Mouse (Mus musculus) adrenal gland, postnatal 10 days (tissue): ENCODE measurements around the gene Tmod2. TPM values are rescaled to one million over a fixed set of nuclear protein-coding genes. Genes with fewer than 3 reads are reported as not detected.

Experiments used
- DNase-seq: peaks from one replicate; pipeline ENCODE4 v3.0.0; 2021; ENCODE audit warnings: mixed read lengths
- total RNA-seq, 2 experiments: library from RNA; stranded (reverse); gene quantifications; 2 replicates each; pipeline ENCODE4 v1.2.3; 2021

The Tmod2 gene
- total RNA-seq, 2 experiments from 2014 or later, result 17.9 to 25.6 TPM

GRCm38 (mm10) chr9:75600166-75600934 is 10.8 kb downstream of the Tmod2 start:
- DNase-seq, result peak; percentile 18

GRCm38 (mm10) chr9:75599191-75599841 is 11.8 kb downstream of the Tmod2 start:
- peak; percentile 13 for DNase-seq

DNA sequence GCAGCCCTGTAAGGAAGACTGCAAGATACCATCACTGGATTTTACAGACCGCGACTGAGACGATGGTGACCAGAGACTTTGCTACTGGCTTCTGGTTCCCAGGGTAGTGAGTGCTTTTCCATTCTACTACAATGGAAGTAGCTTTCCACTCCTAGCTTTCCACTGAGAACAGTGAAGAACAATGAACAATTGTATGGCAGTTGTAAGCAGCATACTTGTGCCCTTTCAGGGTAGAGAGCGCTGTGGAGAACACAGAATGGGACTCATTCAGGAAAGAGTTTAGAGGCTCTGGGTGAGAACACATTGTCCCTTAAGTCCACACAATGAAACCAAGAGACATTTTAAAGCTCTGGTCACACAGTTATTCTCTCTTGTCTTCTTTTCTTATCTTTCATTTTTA is 13.5 kb downstream of the Tmod2 start:
- DNase-seq, result no peak

DNA sequence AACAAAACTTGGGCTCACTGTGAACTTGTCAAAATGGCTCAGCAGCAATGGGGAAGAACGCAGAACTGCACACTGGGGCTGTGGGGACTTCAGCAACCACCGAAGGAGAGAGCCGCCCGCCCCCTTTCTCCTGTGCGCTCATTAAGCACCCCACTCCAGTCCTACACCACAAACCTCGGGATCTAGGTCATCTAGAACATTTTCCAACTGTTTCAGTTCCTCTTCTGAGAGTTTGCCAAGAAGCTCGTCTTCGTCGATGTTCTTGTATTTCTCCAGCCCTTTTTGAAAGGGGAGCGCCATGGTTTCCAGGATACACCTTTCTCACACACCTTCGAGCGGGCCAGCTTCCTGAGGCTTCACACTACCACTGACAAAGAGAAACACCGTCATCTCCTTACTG is 14.1 kb downstream of the Tmod2 start:
- no peak for DNase-seq

GRCm38 (mm10) chr9:75593481-75593880 is 17.6 kb downstream of the Tmod2 start:
- DNase-seq, result no peak

DNA sequence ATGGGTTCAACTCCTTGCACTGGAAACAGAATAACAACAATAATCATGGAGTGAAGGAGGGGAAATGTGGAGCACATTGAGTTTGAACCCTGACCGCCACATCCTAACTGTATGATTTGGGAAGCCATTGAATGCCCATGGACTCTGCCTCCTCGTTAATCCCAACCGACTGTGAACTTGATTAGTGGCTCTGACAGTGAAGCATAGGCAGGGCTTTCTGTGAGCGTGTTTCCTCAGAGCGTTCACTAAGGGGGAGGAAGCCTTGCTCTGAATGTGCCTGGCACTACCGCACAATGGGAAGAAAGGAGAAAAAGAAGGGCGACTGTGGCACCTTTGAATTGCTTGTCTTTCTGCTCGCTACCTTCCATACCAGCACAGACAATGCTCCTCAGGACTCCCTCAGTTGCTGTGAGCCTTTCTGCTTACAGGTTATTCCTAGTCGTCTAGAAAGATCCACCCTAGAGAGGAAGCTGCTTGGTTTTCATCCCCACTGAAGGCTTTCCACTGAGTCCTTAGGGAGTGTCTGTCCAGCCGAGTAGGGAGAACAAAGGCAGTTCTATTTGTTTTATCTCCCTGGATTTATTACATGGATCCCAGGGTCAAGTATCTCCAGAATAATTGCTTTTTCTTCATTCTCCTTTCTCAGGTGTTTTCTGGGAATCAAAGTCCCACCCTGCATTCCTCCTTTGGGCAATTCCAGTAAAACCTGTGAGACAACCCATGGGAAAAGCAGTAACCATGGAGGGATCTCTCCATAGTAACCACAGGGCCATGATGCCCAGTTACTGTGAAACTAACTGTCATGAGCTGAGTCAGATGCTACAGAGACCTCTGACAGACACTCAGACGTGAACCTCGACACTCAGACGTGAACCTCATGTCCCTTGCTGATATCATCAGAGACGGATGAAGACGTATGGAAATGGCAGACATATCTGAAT is 21.0 kb downstream of the Tmod2 start:
- DNase-seq, result no peak

- peak; percentile 24 for DNase-seq
Observed at GRCm38 (mm10) chr9:75581694-75582350, 29.3 kb downstream of the Tmod2 start.

DNA sequence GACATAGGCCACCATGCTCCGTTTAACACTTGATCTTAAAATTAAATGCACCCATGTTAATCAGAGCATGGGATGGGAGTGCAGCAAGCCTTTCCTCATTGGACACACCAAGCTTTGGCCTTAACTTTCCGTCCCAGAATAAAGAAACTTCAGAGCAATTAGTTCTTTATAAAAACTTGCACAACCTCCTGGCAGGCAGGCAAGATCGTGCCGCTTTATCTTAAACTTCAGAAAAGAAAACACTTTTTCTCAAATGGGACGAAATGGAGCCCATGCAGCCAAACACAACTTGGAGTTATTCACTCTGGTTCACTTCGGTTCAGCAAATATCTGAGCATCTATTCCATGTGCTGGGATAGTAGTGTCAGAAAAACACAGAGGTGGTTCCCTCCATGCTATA is 31.8 kb downstream of the Tmod2 start:
- DNase-seq, result no peak

DNA sequence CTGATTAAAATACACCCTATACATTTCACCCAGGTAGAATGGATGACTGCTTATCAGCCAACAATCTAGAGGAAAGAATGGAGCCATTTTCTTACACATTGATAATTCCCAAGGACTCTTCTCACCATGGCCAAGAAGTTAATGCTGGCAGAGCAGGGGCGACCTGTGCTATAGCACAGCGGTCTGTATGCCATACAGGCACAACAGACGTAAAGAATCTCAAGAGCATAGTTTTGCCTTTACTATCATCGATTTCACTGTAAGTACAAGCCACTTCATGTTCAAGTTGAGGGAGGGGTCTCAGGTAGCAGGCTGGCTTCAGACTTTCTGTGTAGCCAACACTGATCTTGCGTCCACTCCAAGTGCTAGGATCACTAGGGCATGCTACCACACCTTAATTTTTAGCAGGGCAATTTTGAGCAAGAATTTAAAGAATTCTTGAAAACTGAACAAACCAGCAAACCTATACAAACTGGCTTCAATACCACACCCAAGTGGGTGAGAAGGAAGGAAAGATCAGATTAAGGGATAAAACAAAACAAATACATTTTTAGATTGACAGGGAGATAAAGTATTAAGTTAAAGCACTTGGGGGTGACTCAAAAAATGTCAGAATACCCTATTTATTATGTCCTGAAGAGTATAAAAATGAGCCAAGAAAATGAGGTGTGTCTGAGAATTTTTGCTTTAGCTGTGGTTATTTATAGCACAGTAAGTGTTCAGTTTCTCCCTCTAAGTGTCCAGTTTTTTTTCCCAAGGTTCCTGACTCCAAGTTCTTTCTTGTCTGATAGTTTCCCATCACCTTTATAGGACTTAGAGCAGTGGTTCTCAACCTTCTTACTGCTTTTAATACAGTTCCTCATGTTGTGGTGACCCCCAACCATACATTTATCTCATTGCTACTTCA is 39.8 kb downstream of the Tmod2 start:
- DNase-seq, result no peak

- no peak for DNase-seq
Observed at GRCm38 (mm10) chr9:75568399-75568798, 42.7 kb downstream of the Tmod2 start.

DNA sequence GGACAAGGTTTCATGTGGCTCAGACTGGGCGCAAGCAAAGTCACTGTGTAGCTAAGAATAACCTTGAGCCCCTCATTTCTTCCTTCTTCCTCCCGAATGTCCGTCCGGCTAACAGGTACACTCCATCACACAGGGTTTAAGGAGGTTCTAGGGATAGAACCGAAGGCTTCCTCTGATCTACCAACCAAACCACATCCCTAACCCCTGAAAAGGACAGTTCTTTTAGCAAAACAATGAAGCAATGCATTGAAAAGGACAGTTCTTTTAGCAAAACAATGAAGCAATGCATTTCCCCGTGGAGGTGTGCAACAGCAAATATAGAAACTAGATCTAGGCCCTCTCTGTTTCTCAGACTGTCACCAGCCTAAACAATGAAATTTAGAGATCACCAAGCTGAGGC is 46.2 kb downstream of the Tmod2 start:
- DNase-seq, result no peak

GRCm38 (mm10) chr9:75563622-75564021 is 47.5 kb downstream of the Tmod2 start:
- no peak for DNase-seq

DNA sequence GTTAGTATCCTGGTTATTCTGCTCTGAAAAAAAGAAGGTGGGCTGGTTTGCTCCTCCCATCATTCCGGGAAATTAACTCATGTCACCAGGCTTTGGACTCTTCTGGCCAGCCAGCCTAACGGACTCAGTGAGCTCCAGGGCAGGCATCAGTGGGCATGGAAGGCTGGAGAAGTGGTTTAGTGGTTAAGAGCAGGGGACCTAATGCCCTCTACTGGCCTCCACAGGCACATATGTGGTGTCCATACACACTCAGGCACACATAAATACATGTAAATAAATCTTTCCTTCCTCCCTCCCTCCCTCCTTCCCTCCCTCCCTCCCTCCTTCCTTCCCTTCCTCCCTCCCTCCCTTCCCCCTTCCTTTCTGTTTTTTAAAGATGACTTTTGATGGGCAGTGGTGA is 47.9 kb downstream of the Tmod2 start:
- DNase-seq, result no peak

DNA sequence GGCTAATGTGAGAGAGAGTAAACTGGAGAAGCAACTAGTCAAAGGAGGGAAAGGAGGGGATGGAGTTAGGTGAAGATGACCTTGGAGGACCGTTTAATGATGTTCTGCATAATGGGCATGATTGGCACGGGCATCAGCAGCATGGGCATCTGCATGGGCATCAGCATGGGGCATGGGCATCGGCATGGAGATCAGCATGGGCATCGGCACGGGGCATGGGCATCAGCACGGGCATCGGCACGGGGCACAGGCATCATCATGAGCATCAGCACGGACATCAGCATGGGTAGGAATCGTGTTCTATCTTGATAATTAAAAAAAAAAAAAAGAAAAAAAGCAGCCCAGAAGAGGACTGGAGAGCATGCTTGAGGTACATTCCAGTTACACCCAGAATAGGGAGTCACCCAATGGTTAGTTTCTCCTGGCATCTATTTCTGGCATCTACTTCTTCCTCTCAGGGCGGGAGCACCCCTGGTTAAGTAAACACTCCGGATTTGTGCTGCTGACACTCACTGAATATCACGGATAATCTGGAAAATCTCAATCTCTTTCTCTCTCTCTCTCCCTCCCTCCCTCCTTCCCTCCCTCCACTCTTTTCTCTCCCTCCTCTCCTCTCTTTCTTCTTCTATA is 50.0 kb downstream of the Tmod2 start:
- DNase-seq, result no peak

- no peak for DNase-seq
Observed at GRCm38 (mm10) chr9:75560353-75560752, 50.8 kb downstream of the Tmod2 start.

DNA sequence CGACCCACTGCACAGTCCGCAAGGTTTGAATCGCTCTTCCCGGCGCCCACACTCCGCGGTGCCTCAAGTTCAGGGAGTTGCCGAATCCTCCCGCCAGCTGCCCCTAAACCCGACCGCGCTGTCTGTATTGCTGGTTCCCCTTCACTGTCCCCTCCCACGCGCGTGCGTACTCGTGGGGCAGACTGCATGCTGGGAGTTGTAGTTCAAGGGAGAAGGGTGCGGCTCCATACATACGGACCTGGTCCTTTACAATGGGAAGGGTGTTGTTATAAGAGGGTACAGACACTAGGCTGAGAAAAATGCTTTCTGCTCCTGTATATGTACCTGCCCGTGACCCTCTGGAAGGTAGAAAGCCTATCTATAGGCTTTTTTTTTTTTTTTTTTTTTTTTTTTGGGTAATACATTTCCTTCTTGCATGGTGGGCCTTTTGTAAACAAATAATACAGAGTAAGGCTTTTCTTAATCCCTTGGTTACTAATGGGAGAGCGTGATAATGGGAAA is 51.6 kb downstream of the Tmod2 start, which contains the start of gene Tmod3:
Gene Tmod3 (minus strand): TSS at position 146 of the 501 bp plus-strand sequence.
- peak; percentile 97 for DNase-seq

GRCm38 (mm10) chr9:75558812-75559511 is 52.2 kb downstream of the Tmod2 start:
- DNase-seq, result no peak

- DNase-seq, result no peak
Observed at GRCm38 (mm10) chr9:75558360-75558759, 52.8 kb downstream of the Tmod2 start.

- no peak for DNase-seq
Observed at GRCm38 (mm10) chr9:75553719-75554118, 57.4 kb downstream of the Tmod2 start.

- DNase-seq, result no peak
Observed at GRCm38 (mm10) chr9:75551342-75551741, 59.8 kb downstream of the Tmod2 start.
